Mouse (Mus musculus): ENCODE results near the gene Rprd2.
"Not testable (repeated sequence)": the region's sequence is repeated elsewhere in the genome, so short reads cannot be mapped to it uniquely, and the experiment has no call there.

Gene Rprd2

DNA sequence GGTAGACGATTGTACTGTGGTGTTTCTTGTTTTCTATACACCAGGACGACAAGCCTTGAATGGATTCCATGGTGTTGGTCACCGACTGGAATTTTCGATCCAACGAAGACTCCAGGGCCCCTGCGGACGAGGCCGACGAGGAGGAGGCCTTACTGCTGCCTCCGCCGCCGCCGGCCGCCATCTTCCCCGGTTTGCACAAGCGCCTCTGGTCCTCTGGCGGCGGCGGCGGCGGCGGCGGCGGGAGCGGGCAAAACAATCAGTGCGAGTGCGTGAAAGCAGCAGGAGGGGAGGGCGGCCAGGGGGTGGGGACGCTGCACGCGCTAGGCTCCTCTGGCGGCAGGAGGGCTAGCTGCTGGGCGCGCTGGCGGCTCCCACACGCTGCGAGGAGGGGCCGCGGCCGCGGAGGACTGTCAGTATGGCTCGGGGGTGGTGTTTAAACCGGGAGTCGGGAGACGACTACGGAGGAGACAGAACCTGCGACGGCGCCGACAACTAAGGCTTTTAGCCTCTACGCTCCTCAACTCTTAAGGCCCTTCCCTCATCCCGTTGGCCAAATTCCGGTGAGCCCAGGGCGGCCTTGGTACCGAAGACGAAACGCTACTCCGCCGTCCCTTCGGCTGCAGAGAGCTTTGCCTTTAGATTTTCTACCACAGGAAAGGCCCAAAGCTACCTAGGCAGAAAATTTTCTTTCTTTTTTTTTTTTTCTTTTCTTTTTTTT, at the start of gene Rprd2:
Gene Rprd2 (minus strand): TSS at position 293 of the 718 bp plus-strand sequence.
- peak; percentile 88 to 89 for DNase-seq (ENCODE audit: low spot score in 2 of 2)

DNA sequence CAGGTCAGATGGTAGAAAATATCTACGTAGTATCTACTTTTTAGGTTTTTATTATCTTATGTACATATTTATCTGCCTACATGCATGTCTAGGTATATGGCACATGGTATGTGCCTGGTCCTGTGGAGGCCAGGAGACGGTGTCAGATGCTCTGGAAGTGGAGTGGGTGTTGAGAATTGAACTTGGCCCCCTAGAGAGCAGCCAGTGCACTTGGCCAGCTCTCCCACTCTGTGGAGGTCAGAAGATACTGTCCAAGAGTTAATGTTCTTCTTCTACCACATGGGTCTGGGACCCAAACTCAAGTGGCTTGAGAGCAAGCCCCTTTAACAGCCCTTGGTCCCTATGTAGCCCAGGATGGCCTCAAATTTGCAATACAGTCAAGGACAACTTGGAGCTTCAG, 48.7 kb upstream of the Rprd2 start:
- DNase-seq (ENCODE audit: low spot score in 2 of 2) = no peak

GRCm38 (mm10) chr3:95866071-95866470, 47.4 kb upstream of the Rprd2 start:
- no peak for DNase-seq (ENCODE audit: low spot score in 2 of 2)

GRCm38 (mm10) chr3:95865571-95865970, 46.9 kb upstream of the Rprd2 start:
- DNase-seq (ENCODE audit: low spot score in 2 of 2) = peak in 1 of 2 experiments; percentile 23

- DNase-seq (ENCODE audit: low spot score in 2 of 2) = peak; percentile 66 to 79
Observed at GRCm38 (mm10) chr3:95865050-95865449, 46.4 kb upstream of the Rprd2 start.

DNA sequence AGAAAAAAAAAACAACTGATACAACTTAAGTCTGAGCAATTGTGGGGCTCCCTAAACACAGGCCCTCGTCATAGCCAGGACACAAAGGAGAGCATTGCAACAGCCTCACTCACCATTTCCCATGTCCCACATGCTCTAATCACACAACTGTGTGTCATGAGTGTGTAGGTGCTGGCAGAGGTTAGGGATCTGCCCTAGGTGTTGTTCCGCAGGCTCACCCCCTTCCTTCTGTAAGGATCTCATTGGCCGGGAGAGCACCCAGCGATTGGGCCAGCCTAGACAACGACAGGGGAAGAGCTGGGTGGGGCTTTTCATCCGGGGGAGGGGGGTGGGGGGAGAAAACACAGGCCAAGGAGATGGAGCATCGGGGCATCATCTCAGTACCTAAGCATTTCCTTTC, 44.9 kb upstream of the Rprd2 start:
- DNase-seq (ENCODE audit: low spot score in 2 of 2) = peak in 1 of 2 experiments; percentile 18

DNA sequence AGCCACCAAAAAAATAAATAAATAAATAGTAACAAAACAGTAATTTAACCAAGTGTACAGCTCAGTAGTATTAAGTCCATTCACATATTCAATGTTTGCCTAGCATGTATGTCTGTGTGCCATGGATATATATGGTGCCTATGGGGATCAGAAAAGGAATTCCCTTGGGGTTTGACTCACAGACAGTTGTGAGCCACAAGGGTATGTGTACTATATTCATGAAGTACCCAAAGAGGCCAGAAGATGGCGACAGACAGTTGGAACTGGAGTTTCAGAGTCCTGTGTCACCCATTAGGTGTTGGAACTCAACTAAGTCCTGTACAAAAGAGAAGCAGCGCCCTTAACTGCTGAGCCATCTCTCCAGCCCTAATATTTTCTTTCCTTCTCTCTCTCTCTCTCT, 43.1 kb upstream of the Rprd2 start:
- DNase-seq (ENCODE audit: low spot score in 2 of 2) = peak; percentile 77 to 82

- DNase-seq (ENCODE audit: low spot score in 2 of 2) = no peak
Observed at GRCm38 (mm10) chr3:95861216-95861615, 42.6 kb upstream of the Rprd2 start.

- no peak for DNase-seq (ENCODE audit: low spot score in 2 of 2)
Observed at GRCm38 (mm10) chr3:95860323-95860722, 41.7 kb upstream of the Rprd2 start.

- not testable (repeated sequence) for DNase-seq (ENCODE audit: low spot score in 2 of 2)
Observed at GRCm38 (mm10) chr3:95858278-95858677, 39.6 kb upstream of the Rprd2 start.

GRCm38 (mm10) chr3:95857050-95857449, 38.4 kb upstream of the Rprd2 start:
- not testable (repeated sequence) for DNase-seq (ENCODE audit: low spot score in 2 of 2)

GRCm38 (mm10) chr3:95856115-95856514, 37.5 kb upstream of the Rprd2 start:
- no peak for DNase-seq (ENCODE audit: low spot score in 2 of 2)

GRCm38 (mm10) chr3:95855502-95856089, 36.9 kb upstream of the Rprd2 start, which contains the start of gene Prpf3:
TSS of gene Prpf3 (minus strand) at chr3:95855885.
- DNase-seq (ENCODE audit: low spot score in 2 of 2) = peak; percentile 96

DNA sequence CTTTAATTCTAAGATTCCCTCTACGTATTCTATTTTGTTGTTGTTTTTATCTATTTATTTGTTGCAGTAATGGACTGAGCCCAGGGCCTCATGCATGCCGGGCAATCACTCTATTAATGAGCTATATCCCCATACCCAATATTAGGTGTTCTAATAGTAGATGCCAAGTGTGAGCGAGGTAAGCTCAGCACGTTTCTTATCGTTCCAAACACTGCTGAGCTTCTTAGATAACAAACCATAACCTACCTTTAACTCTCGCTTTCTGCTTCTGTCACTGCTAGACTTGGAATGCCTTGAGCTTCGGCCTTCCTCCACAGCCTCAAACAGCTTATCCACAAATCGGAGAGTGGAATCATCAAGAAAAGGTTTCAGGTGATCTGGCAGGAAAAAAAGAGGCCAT, 32.7 kb upstream of the Rprd2 start:
- DNase-seq (ENCODE audit: low spot score in 2 of 2) = no peak

DNA sequence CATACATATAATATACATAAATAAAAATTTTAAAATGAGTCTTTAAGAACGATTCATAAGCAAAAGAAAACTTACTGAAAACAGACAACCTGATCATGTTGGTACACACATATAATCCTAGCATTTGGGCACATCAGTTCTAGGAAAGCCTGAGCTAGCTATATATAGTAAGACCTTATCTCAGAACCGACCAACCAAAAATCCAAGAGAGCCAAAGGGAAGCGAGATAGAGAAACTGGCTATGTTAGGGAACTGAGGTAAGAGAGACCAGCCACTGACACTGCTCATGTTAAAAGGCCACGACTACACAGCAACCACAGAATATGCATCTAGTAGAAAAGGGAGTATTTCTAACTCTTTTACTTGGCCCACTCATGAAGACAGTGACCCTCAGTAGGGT, 31.9 kb upstream of the Rprd2 start:
- DNase-seq (ENCODE audit: low spot score in 2 of 2) = no peak

- no peak for DNase-seq (ENCODE audit: low spot score in 2 of 2)
Observed at GRCm38 (mm10) chr3:95842503-95843214, 24.0 kb upstream of the Rprd2 start.

- DNase-seq (ENCODE audit: low spot score in 2 of 2) = no peak
Observed at GRCm38 (mm10) chr3:95839250-95839649, 20.6 kb upstream of the Rprd2 start.

DNA sequence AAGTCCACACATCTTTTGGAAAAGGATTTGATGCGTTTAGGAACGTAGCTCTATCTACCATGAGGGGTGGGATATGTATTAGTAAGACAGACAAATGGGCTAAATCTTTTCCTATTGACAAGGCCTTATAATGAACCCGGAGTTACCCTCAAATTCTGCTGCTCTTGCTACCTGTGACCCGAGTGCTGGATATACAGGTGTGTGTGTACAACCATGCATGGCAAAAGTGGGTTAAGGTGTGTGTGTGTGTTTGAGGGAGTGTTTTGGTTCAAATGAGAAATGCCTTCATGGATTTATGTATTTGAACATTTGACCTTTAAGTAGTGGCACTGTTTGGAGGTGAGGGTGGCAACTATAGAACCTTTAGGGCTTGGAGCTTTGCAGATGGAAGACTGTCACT, 10.4 kb upstream of the Rprd2 start:
- no peak for DNase-seq (ENCODE audit: low spot score in 2 of 2)

GRCm38 (mm10) chr3:95826275-95826674, 7.6 kb upstream of the Rprd2 start:
- DNase-seq (ENCODE audit: low spot score in 2 of 2) = no peak

DNA sequence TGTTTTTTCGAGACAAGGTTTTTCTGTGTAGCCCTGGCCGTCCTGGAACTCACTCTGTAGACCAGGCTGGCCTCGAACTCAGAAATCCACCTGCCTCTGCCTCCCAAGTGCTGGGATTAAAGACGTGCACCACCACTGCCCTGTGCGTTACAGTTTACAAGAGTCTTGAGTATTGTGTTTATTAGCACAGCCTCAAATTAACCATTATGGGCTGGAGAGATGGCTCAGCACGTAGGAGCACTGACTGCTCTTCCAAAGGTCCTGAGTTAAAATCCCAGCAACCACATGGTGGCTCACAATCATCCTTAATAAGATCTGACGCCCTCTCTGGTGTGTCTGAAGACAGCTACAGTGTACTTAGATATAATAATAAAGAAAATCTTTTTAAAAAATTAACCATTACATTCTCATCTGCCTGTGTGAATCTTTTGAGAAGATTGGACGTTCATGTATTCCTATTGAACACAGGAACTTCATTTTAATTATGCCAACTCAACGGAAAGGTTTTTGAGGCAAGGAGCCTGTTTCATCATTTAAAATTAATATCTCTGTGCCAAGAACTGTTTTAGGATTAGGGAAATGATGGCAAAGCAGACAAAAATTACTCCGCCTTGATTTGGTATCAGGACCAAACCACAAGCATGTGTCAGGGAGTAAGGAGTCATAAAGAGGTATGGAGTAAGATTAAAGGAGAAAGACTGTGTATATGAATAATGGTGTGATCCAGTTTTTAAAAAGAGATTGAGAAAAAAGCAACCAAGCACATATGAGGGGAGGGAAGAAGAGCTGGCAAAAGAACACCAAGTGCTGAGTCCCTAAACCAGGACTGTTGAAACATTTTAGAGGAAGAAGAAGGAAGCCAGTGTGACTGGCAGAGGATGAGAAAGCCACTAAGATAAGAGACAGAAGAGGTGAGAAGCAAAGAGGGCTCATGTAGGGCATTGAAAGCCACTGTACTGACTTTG, 1.7 kb upstream of the Rprd2 start:
- DNase-seq (ENCODE audit: low spot score in 2 of 2) = no peak

- peak; percentile 100 for DNase-seq (ENCODE audit: low spot score in 2 of 2)
Observed at GRCm38 (mm10) chr3:95819351-95819985, 805 bp upstream of the Rprd2 start.

Data from right cerebral cortex, postnatal 10 days (tissue).